Mouse (Mus musculus) naive thymus-derived CD4-positive, alpha-beta T cell, adult 2 months (primary cell): ENCODE measurements around the gene Zfp638.
"Not testable (repeated sequence)": the region's sequence is repeated elsewhere in the genome, so short reads cannot be mapped to it uniquely, and the experiment has no call there.

Source experiments
- DNase-seq: peaks from one replicate; pipeline ENCODE4 v3.0.0-alpha.2; 2011; ENCODE audit warnings: low read depth

Zfp638 gene

GRCm38 (mm10) chr6:84009915-84010302 is 143.0 kb downstream of the Zfp638 start:
- no peak for DNase-seq

- no peak for DNase-seq
Observed at GRCm38 (mm10) chr6:84010303-84011225, 143.7 kb downstream of the Zfp638 start.

- not testable (repeated sequence) for DNase-seq
Observed at GRCm38 (mm10) chr6:84014961-84015683, 148.2 kb downstream of the Zfp638 start.

DNA sequence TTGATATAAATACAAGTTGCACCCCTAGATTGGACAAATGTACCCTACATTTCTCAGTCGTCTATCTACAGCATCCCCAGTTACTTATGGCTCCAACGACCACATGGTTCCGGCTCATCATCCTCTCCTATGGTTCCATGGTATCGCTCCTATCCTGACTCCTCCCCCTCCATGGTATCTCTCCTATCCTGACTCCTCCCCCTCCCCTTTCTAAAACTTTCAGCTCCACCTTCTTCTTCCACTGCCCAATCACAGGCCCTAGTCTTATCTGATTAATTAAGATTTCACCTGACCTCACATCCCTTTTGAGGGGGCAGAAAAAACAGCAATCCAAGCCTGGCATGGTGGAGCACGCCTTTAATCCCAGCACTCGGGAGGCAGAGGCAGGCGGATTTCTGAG is 149.9 kb downstream of the Zfp638 start:
- DNase-seq = no peak

GRCm38 (mm10) chr6:84017392-84017791 is 150.5 kb downstream of the Zfp638 start:
- DNase-seq = no peak

DNA sequence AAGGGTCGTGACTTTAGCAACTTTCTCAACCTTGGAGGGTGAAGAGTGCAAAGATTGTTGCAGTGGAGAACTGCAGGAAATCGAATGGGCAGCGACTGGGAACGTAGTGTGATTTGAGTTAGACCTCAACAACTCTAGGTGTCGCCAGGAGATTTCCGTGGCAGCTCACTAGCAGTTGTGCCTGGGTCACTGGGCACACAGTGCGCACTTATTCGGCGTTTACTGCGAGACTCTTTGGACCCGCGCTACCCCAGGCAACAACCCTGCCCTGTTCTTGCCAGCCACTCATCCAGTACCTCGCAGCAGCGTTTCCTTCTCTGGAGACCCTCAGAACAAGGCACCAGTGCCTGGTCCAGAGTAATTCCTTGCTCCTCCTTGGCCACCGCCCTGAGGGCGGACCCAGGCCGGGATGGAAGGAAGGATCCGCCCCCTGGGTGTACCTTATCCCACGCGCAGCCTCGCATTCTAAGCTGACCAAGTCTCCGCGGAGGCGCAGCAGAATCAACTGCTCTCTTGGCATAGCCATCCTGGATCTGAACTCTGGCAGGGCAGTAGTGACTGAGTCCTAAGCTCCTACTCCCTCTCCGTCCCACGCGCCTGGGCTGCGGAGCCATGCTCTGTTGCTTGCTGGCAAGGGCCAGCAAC is 152.1 kb downstream of the Zfp638 start:
- DNase-seq = no peak

- no peak for DNase-seq
Observed at GRCm38 (mm10) chr6:84020002-84020401, 153.1 kb downstream of the Zfp638 start.

GRCm38 (mm10) chr6:84021990-84022389 is 155.1 kb downstream of the Zfp638 start:
- DNase-seq = no peak

- DNase-seq = no peak
Observed at GRCm38 (mm10) chr6:84025636-84026035, 158.7 kb downstream of the Zfp638 start.

- DNase-seq = no peak
Observed at GRCm38 (mm10) chr6:84028791-84029190, 161.9 kb downstream of the Zfp638 start.

GRCm38 (mm10) chr6:84029775-84030174 is 162.9 kb downstream of the Zfp638 start:
- DNase-seq = no peak

GRCm38 (mm10) chr6:84032516-84032915 is 165.6 kb downstream of the Zfp638 start:
- DNase-seq = not testable (repeated sequence)
